Mouse (Mus musculus): ENCODE measurements around the gene Man2c1. TPM values are rescaled to one million over a fixed set of nuclear protein-coding genes. Genes with fewer than 3 reads are reported as not detected.

Man2c1 gene
- polyA plus RNA-seq, 1 experiment from 2014 or later: 63.1 TPM

GRCm38 (mm10) chr9:57158506-57158905 is 28.0 kb downstream of the Man2c1 start:
- Histone ChIP-seq H3K9me3 (no peaks in the 10 kb centered on the region), H3K4me2 (peak overlapping the region; percentile 82), H3K9ac (no peak overlapping the region), H3K27me3 (replicated peaks) (no peaks in the 10 kb centered on the region), H3K4me3 (replicated peaks) (peak overlapping the region; percentile 63), H3K4me1 (peaks cover 7% of the 10 kb centered on the region), H3K27ac (no peak overlapping the region), H3K36me3 (peaks cover 6% of the 10 kb centered on the region; the same call in 1 of the 2 replicates)
- WGBS: 36% methylated on average over 11 of the region's 11 CpGs
- no peak for ATAC-seq (ENCODE audit: insufficient read depth, low FRiP score, low read depth)

- 8% methylated on average over 3 of the region's 3 CpGs for WGBS
- H3K27me3 ChIP-seq (replicated peaks): no peaks in the 10 kb centered on the region
- H3K4me1 ChIP-seq: peaks cover 3% of the 10 kb centered on the region
These were observed 32.0 kb downstream of the Man2c1 start for GRCm38 (mm10) chr9:57162496-57162895.

GRCm38 (mm10) chr9:57163137-57163536 is 32.6 kb downstream of the Man2c1 start:
- ATAC-seq (ENCODE audit: insufficient read depth, low FRiP score, low read depth): no peak
- Histone ChIP-seq H3K4me2 (no peak overlapping the region), H3K4me3 (replicated peaks) (no peak overlapping the region), H3K9ac (no peak overlapping the region), H3K36me3 (no peaks in the 10 kb centered on the region), H3K27ac (no peak overlapping the region), H3K9me3 (no peaks in the 10 kb centered on the region), H3K4me1 (no peaks in the 10 kb centered on the region), H3K27me3 (replicated peaks) (no peaks in the 10 kb centered on the region)
- 41% methylated on average over 2 of the region's 2 CpGs for WGBS

More at GRCm38 (mm10) chr9:57162496-57162895, 32.0 kb downstream of the Man2c1 start:
- H3K36me3 ChIP-seq: no peaks in the 10 kb centered on the region
- ATAC-seq (ENCODE audit: insufficient read depth, low FRiP score, low read depth): 0 out of 2 replicates have a peak, but pooled peaks have one; percentile 29
- H3K27ac ChIP-seq: no peak overlapping the region
- no peak overlapping the region for H3K4me2 ChIP-seq
- no peak overlapping the region for H3K9ac ChIP-seq
- H3K9me3 ChIP-seq: no peaks in the 10 kb centered on the region
- no peak overlapping the region for H3K4me3 ChIP-seq (replicated peaks)

- Histone ChIP-seq H3K27ac (no peak overlapping the region), H3K4me2 (no peak overlapping the region), H3K36me3 (no peaks in the 10 kb centered on the region), H3K27me3 (replicated peaks) (no peaks in the 10 kb centered on the region), H3K4me1 (no peaks in the 10 kb centered on the region), H3K9me3 (no peaks in the 10 kb centered on the region), H3K9ac (no peak overlapping the region), H3K4me3 (replicated peaks) (no peak overlapping the region)
- ATAC-seq (ENCODE audit: insufficient read depth, low FRiP score, low read depth): no peak
- WGBS: 89% methylated on average over 2 of the region's 2 CpGs
These were observed 35.7 kb downstream of the Man2c1 start for GRCm38 (mm10) chr9:57166173-57166572.

GRCm38 (mm10) chr9:57168411-57168810 is 37.9 kb downstream of the Man2c1 start:
- no peak overlapping the region for H3K4me3 ChIP-seq (replicated peaks)
- no peak overlapping the region for H3K27ac ChIP-seq

More at GRCm38 (mm10) chr9:57168411-57168810, 37.9 kb downstream of the Man2c1 start:
- 75% methylated on average over 5 of the region's 5 CpGs for WGBS
- H3K27me3 ChIP-seq (replicated peaks): no peaks in the 10 kb centered on the region
- no peaks in the 10 kb centered on the region for H3K36me3 ChIP-seq
- no peaks in the 10 kb centered on the region for H3K4me1 ChIP-seq
- H3K9me3 ChIP-seq: no peaks in the 10 kb centered on the region
- no peak for ATAC-seq (ENCODE audit: insufficient read depth, low FRiP score, low read depth)
- H3K9ac ChIP-seq: no peak overlapping the region
- H3K4me2 ChIP-seq: no peak overlapping the region

Other genes starting within 250 kb of the Man2c1 start
- gene Snx33, start 202.3 kb upstream of the Man2c1 start, polyA plus RNA-seq (2015; fragmentation: Nextera tagmentation; extraction: Ambion mirVana): 9.3 and 10.7 TPM in 2 replicates
- gene Imp3, start 193.2 kb upstream of the Man2c1 start, polyA plus RNA-seq (2015; fragmentation: Nextera tagmentation; extraction: Ambion mirVana): 79.3 and 86.5 TPM in 2 replicates
- gene Snupn, start 179.8 kb upstream of the Man2c1 start, polyA plus RNA-seq (2015; fragmentation: Nextera tagmentation; extraction: Ambion mirVana): 18.5 and 19.0 TPM in 2 replicates
- gene Ptpn9, start 135.8 kb upstream of the Man2c1 start, polyA plus RNA-seq (2015; fragmentation: Nextera tagmentation; extraction: Ambion mirVana): 17.9 and 18.3 TPM in 2 replicates
- 27.1 and 28.4 TPM in 2 replicates for gene Sin3a, start 58.6 kb upstream of the Man2c1 start, polyA plus RNA-seq (2015; fragmentation: Nextera tagmentation; extraction: Ambion mirVana)
- 7.3 and 7.9 TPM in 2 replicates for gene Neil1, start 17.6 kb downstream of the Man2c1 start, polyA plus RNA-seq (2015; fragmentation: Nextera tagmentation; extraction: Ambion mirVana)
- 87.0 and 90.3 TPM in 2 replicates for gene Commd4, start 27.6 kb downstream of the Man2c1 start, polyA plus RNA-seq (2015; fragmentation: Nextera tagmentation; extraction: Ambion mirVana)
- 0.05 TPM in 1 of 2 replicates, not detected in the other for gene Trcg1, start 105.9 kb downstream of the Man2c1 start, polyA plus RNA-seq (2015; fragmentation: Nextera tagmentation; extraction: Ambion mirVana)
- gene 1700017B05Rik, start 131.9 kb downstream of the Man2c1 start, polyA plus RNA-seq (2015; fragmentation: Nextera tagmentation; extraction: Ambion mirVana): 23.8 and 26.6 TPM in 2 replicates